Mouse (Mus musculus) myocyte (in vitro differentiated cells): ENCODE results near the gene Parp16.

ENCODE experiments used
- CEBPB ChIP-seq: IDR thresholded peaks from 2 replicates; pipeline ENCODE4 v1.6.1; 2011; ENCODE audit warnings: mild to moderate bottlenecking, moderate library complexity; ENCODE audit not compliant: poor library complexity, insufficient read depth, severe bottlenecking
- E2F4 ChIP-seq: IDR thresholded peaks from one replicate; pipeline ENCODE4 v1.6.1; 2011; ENCODE audit warnings: mild to moderate bottlenecking, control low read depth, moderate library complexity; ENCODE audit not compliant: insufficient read depth
- MAX ChIP-seq: IDR thresholded peaks from one replicate; pipeline ENCODE4 v1.6.1; 2011; ENCODE audit warnings: low read depth, mild to moderate bottlenecking, control low read depth
- MYOD1 ChIP-seq, 3 experiments: IDR thresholded peaks; one replicate each; pipeline ENCODE4 v1.6.1; 2011; ENCODE audit warnings: control low read depth in 2 of 3, low read depth in 2 of 3, mild to moderate bottlenecking in 2 of 3, moderate library complexity in 1 of 3; ENCODE audit not compliant: insufficient read length in 2 of 3, control insufficient read depth in 1 of 3
- MYOG ChIP-seq, 3 experiments: IDR thresholded peaks; one replicate each; pipeline ENCODE4 v1.6.1; 2011; ENCODE audit warnings: control low read depth in 2 of 3, low read depth in 2 of 3, mild to moderate bottlenecking in 2 of 3; ENCODE audit not compliant: insufficient read length in 2 of 3, control insufficient read depth in 1 of 3, insufficient read depth in 1 of 3
- POLR2A ChIP-seq: IDR thresholded peaks from one replicate; pipeline ENCODE4 v1.6.1; 2011; ENCODE audit warnings: low read depth, mild to moderate bottlenecking, control low read depth, moderate library complexity; ENCODE audit not compliant: insufficient read length
- POLR2AphosphoS2 ChIP-seq: IDR thresholded peaks from one replicate; pipeline ENCODE4 v1.6.1; 2011; ENCODE audit warnings: low read depth, control low read depth; ENCODE audit not compliant: insufficient read length
- TCF12 ChIP-seq: IDR thresholded peaks from one replicate; pipeline ENCODE4 v1.6.1; 2011; ENCODE audit warnings: mild to moderate bottlenecking, control low read depth; ENCODE audit not compliant: poor library complexity, insufficient read depth, severe bottlenecking
- TCF3 ChIP-seq: IDR thresholded peaks from one replicate; pipeline ENCODE4 v1.6.1; 2011; ENCODE audit warnings: low read depth, control low read depth; ENCODE audit not compliant: insufficient read length
- USF1 ChIP-seq: IDR thresholded peaks from one replicate; pipeline ENCODE4 v1.6.1; 2011; ENCODE audit warnings: low read depth, mild to moderate bottlenecking, control low read depth, moderate library complexity

- TF ChIP-seq POLR2A (no peak), USF1 (no peak), POLR2AphosphoS2 (no peak), MAX (no peak), CEBPB (no peak), TCF3 (no peak), MYOG (IDR thresholded peaks at IDR 0.05; ENCODE audit: control insufficient read depth in 1 of 3, insufficient read depth in 1 of 3, insufficient read length in 2 of 3, low read depth in 2 of 3) (no peak), E2F4 (no peak), TCF12 (no peak), MYOD1 (IDR thresholded peaks at IDR 0.05; ENCODE audit: control insufficient read depth in 1 of 3, insufficient read length in 2 of 3, low read depth in 2 of 3) (no peak)
Measured at GRCm38 (mm10) chr9:65267742-65268515, 72.8 kb downstream of the Parp16 start.
